Mouse (Mus musculus): Measurements from ENCODE around the gene Cx3cr1.

- no peak for TF ChIP-seq CTCF (IDR thresholded peaks at IDR 0.05; ENCODE audit: low read depth, low read length)
- TF ChIP-seq EP300 (IDR thresholded peaks at IDR 0.05; ENCODE audit: insufficient read depth, low read depth, low read length), result no peak
- no peak for TF ChIP-seq POLR2A (IDR thresholded peaks at IDR 0.05; ENCODE audit: insufficient read depth, low read length)
Measured at GRCm38 (mm10) chr9:120007833-120008232, 61.8 kb downstream of the Cx3cr1 start.
